Mouse (Mus musculus): ENCODE data around the gene Syne2.

GRCm38 (mm10) chr12:75888721-75889120, 70.8 kb downstream of the Syne2 start:
- TF ChIP-seq CTCF (conservative IDR thresholded peaks at IDR 0.05; ENCODE audit: low read length) (no peak), NANOG (IDR thresholded peaks at IDR 0.05; ENCODE audit: borderline replicate concordance, low read length) (no peak), POU5F1 (IDR thresholded peaks at IDR 0.05; ENCODE audit: borderline replicate concordance, low read length) (no peak)

Measured in E14TG2a.4 (cell line).